Mouse (Mus musculus) adrenal gland (tissue): ENCODE results near the gene Cnnm4.

Experiments used
- intact Hi-C: fragments of 180-260 bp; cut with DNase I; formaldehyde crosslinking; loops from one replicate; pipeline ENCODE4 v1.15.1; 2025
- long read RNA-seq, 2 experiments: library from polyadenylated mRNA; unstranded; transcript quantifications; one replicate each; pipeline ENCODE4 v2.0.0; 2020; ENCODE audit warnings: borderline replicate concordance in 1 of 2; ENCODE audit not compliant: insufficient replicate concordance in 1 of 2

The Cnnm4 gene
- long read RNA-seq, experiment 1, partial matches to known transcripts = 0 of 2 reads
- long read RNA-seq, experiment 1, other reads (novel, unspliced or antisense) = 2 of 2 reads
- long read RNA-seq, experiment 2 = 0 reads

DNA sequence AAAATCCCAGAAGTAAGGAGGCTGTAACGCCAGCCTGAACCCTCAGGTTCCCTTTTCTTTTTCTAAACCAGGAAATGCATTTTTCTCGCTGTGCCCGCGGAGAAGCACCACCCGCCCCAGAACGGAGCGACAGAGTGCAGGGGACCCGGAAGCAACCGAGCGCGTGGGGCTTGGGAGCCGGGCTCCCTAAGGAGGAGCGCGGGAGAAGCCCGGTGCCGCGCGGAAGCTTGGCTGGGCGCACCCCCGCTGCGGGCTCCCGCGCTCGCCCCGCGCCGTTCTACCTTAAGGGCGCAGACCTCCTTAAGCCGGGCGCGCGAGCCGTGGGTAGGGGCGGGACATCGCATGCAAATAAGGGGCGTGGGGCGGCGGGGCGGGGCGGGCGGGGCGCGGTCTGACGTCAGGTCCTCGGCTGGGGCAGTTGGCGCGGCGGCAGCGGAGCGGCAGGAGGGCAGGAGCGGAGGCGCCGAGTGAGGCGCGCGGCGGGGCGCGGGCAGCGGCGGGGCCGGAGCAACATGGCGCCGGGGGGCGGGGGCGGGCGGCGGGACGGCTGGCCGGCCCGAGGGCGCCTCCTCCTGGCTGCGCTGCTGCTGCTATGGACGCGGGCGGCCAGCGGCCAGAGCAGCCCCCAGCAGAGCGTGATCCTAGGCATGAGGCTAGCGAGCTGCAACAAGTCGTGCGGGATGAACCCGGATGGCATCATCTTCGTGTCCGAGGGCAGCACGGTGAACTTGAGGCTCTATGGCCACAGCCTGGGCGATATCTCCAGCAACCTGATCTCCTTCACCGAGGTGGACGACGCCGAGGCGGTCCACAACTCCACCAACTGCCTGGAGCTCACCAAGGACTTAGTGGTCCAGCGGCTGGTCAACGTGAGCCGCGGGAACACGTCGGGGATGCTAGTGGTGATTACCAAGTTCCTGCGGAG is at the start of gene Cnnm4:
Gene Cnnm4, plus strand, starts transcription at position 440 of the 925 bp plus-strand sequence.
- intact Hi-C loops = loop anchor here (10.0 kb wide), 1 partner anchor 107 kb away; the partner anchor contains the start of gene Kansl3

DNA sequence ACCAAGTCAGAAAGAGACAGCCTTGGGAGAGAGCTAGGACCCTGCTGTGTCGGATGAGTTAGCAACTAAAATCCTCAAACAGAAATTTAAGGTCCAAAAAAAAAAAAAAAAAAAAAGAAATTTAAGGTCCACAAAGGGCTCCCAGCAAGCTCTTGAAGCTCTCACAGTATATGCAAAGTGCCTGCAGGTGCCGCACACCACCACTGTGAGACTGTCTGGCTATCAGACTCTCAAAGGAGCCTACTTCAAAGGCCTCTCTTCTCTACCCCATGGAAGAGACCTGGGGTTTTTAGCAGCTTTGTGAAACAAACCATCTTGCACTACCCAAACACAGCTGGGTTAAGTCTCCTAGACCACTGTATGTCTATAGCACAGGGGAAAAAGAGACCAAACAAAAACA is 41.9 kb upstream of the Cnnm4 start:
- intact Hi-C loops = no loop called here

DNA sequence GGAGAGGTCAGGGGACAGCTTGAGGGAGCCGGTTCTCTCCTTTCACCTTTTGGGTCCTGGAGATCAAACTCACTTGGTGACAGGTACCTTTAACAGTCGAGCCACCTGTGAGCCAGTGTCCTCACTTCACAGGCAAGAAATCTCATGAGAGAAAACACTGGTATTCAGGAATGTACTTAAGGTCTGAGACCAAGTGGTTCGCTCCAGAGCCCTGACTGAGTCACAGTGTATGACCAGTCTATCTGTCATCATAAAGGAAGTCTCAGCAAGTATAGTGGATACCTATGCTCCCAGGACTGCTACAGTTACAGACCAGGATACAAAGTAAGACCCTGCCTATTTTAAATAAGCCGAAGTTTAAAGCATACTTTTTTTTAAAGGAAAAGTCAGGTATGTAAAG is 38.4 kb upstream of the Cnnm4 start:
- intact Hi-C loops = no loop called here

DNA sequence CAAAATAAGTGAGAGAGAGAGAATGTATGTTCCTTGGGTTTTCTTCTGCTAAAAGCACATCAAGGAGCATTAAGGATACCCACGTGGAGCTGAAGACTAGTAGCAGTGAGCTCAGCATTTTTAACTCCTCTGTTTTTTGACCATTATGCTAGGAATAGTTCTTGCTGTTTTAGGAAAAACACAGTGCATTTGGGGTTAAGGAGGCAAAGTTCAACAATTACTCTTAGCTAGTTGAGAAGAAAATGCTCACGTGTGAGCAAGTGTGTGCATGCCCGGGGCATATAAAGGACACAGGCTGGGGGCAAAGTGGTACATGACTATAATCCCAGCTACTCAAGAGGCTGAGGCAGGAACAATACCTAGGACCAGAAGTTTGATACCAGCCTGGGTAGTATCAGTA is 37.8 kb upstream of the Cnnm4 start:
- intact Hi-C loops = no loop called here

DNA sequence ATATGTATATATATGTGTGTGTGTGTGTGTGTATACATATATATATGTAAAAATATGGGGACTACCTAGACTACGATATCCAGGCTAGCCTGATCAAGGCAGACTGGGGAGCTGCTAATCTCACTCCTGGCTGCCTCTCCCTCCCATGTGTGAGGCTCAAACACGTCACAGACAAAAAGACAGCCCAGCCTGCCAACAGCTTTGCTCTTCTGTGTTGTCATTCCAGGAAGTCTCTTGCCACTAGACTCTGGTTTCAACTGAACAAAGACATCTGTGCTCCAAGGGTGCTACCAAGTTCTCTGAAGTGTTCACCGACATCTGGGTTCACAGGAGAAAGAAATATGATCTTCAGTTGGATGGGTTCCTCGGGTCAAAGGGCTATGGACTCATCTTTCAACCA is 36.3 kb upstream of the Cnnm4 start:
- intact Hi-C loops = no loop called here

DNA sequence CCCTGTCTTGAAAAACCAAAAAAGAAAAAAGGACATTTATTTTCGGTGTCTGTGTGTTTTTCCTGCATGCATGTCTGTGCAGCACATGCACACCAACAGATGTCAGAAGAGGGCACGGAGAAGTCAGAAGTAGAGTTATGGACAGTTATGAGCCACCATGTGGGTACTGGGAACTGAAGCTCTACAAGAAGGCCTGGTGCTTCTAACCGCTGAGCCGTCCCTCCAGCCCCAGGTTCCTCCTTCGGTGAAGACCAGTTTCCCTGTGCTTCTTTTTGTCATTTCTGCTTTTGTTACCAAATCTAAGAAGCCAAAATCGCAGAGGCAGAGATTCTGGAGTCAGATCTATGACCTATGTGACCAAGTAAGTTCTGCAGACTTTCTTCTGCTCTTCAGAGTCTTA is 34.9 kb upstream of the Cnnm4 start:
- intact Hi-C loops = no loop called here

DNA sequence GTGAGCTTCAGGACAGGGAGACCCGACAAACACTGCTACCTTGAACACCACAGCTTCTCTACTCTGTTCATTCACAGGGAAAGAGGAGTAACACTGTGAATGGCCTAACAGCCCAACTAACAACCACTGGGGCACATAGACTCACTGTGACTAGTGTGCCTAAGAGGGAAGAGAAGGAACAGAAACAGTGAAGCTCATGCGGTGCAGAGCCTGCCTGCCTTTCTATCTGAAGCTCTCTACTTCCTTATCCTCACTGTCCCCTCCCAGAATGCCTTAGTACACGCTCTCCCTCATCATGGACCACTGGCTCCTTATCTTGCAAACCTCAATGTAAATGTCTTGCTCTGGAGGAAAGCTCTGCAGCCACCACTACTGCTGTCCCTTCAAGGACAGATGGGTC is 34.2 kb upstream of the Cnnm4 start:
- intact Hi-C loops = no loop called here

DNA sequence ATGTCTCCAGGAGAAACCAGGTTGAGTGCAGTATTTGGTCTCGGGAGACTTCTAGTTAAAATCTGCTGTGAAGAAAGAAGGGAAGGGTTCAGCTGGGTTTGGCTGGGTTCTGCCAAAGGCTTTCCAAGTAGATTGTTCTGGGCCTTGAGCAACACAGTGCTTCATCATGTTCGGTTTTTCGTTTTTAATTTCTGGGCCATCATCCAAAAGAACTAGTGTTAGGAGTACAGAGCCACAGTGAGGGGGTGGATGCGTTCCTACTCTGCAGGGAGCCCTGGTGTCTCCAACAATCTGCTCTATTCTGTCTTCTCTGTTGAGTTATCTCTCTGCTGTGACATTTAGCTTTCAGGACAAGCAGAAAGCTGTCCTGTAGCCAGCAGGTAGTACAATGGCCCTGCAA is 30.3 kb upstream of the Cnnm4 start:
- intact Hi-C loops = no loop called here

DNA sequence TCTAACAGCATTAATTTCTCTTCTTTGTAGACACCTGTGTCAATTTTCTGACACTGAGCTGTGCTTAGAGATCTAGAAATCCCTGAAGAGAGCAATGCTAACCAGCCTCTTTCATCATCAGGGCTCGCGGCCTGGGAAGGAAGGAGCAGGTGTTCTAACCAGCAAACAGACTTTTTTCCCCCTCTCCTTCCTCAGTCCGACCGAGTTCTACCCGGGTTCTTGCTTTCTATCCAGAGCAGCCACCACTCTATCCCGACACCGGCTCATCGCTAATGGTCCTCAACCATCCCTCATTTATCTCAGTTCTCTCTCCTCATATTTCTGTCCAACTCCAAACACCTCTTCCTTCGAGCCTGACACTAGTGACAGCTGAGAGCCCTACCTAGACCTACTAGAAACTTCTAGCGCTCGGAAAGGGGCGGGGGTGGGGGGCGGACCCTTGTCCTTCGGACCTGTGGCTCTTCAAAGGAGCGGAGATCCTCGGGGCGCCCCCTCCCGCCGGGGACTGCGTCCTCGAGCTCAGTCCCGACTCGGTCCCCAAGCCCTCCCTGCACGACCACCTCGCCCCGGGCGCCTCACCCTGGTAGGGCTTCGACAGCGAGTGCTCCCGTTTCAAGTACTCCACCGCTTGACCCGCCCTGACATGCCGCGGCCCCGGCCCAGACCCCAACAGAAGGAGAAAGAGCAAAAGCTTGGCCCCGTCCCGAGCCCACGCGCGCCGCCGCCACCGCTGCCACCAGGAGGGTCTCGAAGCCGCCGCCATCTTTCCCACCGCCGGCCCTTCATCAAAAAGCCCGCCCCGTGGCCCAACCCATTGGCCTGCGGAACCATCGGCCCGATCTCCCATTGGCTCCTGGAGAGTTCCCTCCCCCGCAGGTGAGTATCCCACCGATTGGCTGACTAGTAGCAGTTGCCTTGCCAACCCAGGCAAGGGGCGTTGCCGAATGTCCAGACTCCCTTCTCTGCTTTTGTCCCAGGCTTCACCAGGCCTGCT is 26.7 kb upstream of the Cnnm4 start, which contains the start of gene Lman2l:
Gene Lman2l, minus strand, starts transcription at position 801 of the 994 bp plus-strand sequence.
- intact Hi-C loops = no loop called here

DNA sequence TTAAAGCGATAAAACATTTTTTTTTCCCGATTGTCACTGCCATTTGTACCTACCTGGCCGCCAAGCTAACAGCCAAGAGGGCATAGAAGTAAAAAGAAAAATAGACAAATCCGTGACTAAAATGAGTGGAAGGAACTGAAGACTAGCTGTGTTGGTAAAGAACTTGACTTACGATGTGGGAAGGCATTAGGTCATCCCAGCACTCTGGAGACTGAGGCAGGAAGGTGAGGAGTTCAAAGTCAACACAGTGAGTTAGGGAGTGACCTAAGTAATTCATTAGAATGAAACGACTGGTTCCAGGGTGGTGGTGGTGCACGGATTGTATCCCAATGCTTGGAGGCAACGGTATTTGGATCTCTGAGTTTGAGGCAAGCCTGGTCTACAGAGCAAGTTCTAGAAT is 25.9 kb upstream of the Cnnm4 start:
- intact Hi-C loops = no loop called here

DNA sequence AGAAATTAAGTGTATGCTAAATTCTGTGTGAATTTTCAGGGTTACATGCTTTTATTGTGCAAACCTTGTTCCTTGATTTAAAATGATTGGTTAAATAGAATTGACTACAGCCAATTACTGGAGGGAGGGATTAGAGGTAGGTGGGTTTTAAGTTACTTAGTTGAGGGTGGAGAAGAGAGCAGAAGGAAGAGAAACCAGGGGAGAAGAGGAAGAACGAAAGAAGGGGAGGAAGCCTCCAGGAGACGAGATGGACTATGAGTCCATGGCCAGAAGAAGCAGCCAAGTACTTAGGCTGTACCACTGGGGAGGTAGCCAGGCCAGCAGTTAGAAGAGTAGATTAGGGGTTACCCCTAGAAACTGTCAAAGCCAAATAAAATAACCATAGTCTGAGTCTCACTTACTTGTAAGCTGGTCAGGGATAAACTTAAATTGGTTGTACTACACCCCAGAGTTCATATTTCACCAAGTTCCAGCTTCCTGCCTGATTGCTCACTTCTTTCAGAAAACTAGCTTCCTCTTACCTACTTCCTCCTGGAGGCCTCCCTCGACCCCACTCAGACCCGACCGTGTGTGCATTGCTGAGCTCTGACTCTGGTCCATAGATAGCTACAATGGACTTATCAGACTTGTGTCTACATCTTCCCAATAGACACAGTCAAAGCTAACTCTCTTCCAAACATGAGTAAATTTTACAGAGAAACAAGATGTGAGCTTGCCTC is 25.2 kb upstream of the Cnnm4 start:
- intact Hi-C loops = no loop called here

DNA sequence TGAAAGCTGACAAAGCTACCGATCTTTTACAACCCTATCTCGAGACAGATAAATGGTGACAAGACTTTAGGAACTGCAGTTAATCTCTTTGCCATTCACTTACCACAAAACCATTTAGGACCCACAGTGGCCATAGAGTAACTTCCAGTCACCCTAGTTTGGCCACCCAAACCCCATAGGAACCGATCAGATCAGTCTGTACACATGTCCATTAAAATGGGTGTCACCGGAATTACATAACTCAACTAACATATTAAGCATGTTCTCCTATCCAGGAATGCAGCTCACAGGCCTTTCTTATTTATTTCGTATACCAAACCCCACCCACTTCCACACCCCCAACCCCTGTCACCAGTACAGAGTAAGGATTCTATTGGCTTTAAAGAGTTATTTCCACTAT is 24.6 kb upstream of the Cnnm4 start:
- intact Hi-C loops = no loop called here

DNA sequence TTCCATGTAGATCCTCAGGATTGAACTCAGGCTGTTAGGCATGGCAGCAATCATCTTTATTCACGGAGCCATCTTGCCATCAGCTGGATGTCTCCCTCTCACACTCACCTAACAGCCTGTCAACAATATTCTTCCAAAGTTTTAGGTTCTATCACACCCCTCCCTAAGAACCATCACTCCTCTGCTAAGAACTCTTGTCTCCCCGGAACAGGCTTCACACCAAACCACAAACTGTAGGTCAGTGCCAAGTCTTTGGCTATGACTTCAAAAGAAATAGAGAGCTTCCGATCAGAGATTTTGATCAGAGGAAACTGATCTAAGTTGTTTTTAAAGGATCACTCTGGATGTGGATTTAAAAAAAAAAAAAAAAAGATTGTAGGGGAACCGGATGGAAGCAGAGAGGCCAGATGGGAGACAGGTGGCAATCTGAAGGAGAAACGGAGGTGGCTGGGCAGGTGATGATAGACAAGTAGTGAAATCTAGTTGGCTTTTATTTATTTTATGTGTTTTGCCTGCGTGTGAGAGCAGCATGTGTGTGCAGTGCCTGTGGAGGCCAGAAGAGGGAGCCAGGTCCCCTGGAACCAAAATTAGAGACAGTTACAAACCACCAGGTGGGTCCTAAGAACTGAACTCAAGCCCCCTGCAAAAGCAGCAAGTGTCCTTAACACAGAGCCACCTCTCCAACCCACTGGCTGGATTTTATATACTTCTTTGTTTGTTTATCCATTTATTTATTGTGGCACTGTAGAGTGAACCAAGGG is 17.2 kb upstream of the Cnnm4 start:
- intact Hi-C loops = no loop called here

DNA sequence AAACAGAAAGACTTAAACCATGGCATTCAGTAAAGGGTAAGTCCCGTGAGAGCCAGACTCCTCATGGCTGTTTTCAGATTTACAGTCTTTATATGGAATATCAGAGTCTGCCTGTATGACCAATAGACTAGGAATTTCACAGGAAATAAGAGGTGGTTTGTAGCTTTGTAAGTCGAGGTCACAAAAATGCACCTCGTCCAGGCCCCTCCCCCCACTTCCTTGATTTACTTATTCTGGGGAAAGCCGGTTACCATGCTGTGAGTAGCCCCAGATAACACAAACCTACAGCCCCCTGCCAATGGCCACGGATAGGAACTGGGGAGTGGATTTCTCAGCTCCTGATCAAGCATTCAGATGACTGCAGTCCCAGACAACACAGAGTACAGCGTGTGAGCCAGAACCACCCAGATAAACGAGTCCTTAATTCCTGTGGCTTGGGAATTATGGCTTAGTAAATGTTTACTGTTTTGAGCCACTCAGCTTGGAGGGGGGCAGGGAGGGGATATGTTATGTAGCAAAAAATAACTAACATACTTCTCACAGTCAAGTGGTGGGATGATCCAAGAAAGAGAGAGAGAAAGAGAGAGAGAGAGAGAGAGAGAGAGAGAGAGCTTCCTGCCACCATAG is 13.9 kb upstream of the Cnnm4 start:
- intact Hi-C loops = no loop called here

DNA sequence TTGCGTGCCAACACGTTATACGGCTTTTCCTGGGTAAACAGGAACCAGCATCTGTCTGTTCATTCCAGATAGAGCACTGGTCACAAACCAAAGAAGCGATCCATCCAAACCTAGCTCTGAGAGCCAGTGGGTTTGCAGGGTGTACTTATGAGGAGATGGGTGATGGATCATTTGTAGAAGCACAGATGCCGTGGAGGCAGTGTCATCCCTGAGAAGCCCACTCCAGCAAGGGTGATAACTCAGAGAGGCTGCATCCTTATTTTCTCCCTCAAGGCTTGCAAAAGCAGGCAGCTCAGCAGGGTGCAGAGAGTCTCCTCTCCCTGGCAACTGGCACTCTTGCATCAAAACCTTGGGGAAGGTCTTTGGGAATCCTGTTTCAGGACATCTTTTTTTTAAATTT is 13.3 kb upstream of the Cnnm4 start:
- intact Hi-C loops = no loop called here

DNA sequence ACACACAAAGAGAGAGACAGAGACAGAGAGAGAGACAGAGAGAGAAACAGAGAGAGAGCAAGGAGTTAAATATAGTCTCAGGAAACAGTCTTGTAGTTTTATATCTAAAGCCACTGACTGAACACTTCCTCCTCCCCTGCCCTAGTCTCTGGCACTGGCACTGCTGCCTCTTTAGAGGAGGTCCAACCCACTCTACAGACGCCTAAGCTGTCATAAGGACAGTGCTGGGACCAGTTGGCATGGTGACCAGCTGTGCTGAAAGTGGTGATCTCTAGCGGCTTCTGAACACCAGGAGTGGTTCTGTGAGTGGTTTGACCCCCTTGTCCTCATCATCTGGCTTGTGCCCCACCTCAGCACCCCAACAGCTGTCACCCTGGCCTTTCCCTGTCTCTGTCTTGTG is 9.6 kb upstream of the Cnnm4 start:
- intact Hi-C loops = no loop called here

DNA sequence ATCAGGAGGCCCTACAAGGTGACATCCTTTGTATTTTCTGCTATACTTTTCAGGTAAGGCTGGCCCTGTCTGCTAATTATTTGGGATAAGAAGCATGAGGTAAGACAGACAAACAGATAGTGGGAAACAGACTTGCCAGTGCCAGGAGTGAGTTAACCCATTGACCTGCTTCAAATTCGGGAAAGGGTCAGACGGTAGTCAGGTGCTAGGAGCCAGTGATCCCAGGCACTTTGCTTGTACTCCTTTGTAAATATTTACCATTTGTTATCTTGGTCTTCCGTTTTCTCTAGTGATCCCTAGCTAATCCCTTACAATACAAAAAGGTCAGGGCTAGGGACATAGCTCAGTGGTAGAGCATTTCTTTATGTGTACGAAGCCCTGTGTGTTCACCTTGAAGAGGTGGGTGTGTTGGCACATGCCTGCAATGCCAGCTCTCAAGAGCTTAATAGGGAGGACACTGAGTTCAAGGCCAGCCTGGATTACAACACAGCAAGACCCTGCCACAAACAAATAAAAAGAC is 5.7 kb upstream of the Cnnm4 start:
- intact Hi-C loops = no loop called here

DNA sequence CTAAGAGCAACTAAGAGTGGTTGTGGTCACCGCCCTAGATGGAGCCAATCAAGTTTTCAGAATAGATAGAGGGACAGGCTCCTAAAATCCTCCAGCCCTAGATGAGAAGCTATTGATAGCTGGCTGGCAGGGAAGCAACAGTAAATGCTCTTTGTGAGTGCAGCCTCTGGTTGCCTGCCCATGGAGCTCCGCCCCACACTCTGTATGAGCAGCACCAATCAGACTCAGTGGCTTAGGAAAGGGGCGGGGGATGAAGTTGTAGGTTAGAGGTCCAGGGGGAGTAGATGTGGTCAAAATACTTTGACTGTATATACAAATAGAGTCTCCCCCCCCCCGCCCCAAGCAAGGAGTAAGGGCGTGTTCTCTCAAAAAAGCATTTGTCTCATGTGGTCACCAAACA is 4.0 kb upstream of the Cnnm4 start:
- intact Hi-C loops = no loop called here

DNA sequence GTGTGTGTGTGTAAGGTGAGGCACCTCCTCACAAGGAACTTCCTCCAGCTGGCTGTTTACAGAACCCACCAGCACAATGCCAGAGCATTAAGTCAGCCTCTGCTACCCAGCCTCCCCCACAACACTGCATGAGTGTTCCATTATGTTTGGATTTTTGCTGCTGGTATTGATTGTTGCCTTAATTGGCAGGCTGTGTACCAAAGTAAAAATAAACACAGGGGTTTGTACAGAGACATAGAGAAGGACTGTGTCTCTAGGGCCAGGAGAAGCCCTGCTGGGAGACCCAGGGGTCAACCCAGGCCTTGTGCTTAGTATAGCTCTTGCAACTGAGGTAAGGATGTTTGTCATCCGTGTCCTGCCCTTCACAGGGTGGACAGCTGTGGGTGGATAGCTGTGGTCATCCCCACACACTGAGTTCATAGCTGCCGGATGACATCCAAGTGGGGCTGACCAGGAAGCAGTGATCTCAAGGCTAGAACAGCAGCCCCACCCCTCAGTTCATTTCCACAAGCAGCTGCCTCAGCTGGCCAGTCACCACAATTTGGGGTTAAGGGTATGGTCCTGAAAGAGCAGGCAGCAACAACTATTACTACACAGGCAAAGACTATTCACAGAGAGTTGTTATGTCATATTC is 1.5 kb upstream of the Cnnm4 start:
- intact Hi-C loops = loop anchor here (10.0 kb wide), 1 partner anchor 105 kb away; the partner anchor contains the start of gene Kansl3
